Mouse (Mus musculus) ES-E14 (cell line): ENCODE data around the gene Bcar3. TPM values are rescaled to one million over a fixed set of nuclear protein-coding genes. Genes with fewer than 3 reads are reported as not detected.

Experiments
- DNase-seq: peaks from one replicate; pipeline ENCODE4 v3.0.0-alpha.2; 2013; ENCODE audit warnings: low read depth, low spot score
- H3K27ac ChIP-seq: 2 replicates; pipeline ENCODE4 v1.5.1; 2012; ENCODE audit warnings: low read depth, mild to moderate bottlenecking, low read length, moderate library complexity, mixed read lengths; ENCODE audit not compliant: poor library complexity, insufficient read depth, severe bottlenecking
- H3K36me3 ChIP-seq: 2 replicates; pipeline ENCODE4 v1.6.1; 2012; ENCODE audit warnings: mild to moderate bottlenecking, low read length, moderate library complexity, mixed read lengths; ENCODE audit not compliant: control insufficient read depth, poor library complexity, insufficient read depth, severe bottlenecking
- H3K4me1 ChIP-seq, 2 experiments: fragments of 150-350 bp in 1 of 2; sonication (generic) in 1 of 2; 2 replicates each; pipeline ENCODE4 v1.6.1; 2012; ENCODE audit warnings: low read length in 2 of 2, mild to moderate bottlenecking in 1 of 2, mixed read lengths in 1 of 2; ENCODE audit not compliant: control insufficient read depth in 2 of 2, insufficient read depth in 2 of 2, poor library complexity in 1 of 2
- H3K4me3 ChIP-seq, 2 experiments: fragments of 150-350 bp in 1 of 2; sonication (generic) in 1 of 2; 2 replicates each; pipeline ENCODE4 v1.5.1; 2012; ENCODE audit warnings: low read length in 2 of 2, low read depth in 1 of 2, mild to moderate bottlenecking in 1 of 2, mixed read lengths in 1 of 2; ENCODE audit not compliant: insufficient read depth in 1 of 2, poor library complexity in 1 of 2, severe bottlenecking in 1 of 2
- H3K9ac ChIP-seq: 2 replicates; pipeline ENCODE4 v1.6.1; 2012; ENCODE audit warnings: low read depth, mild to moderate bottlenecking, low read length, mixed read lengths; ENCODE audit not compliant: poor library complexity, insufficient read depth, severe bottlenecking
- H3K9me3 ChIP-seq: fragments of 150-350 bp; sonication (generic); 2 replicates; pipeline ENCODE4 v1.6.1; 2012; ENCODE audit warnings: low read depth, mild to moderate bottlenecking, low read length; ENCODE audit not compliant: control insufficient read depth, insufficient read depth
- CHD2 ChIP-seq: IDR thresholded peaks from 2 replicates; pipeline ENCODE4 v1.6.1; 2014; ENCODE audit warnings: mild to moderate bottlenecking, low read depth, low read length, inconsistent platforms
- HCFC1 ChIP-seq: IDR thresholded peaks from 2 replicates; pipeline ENCODE4 v1.6.1; 2012; ENCODE audit warnings: low read length, inconsistent platforms, borderline replicate concordance; ENCODE audit not compliant: insufficient read depth
- MAFK ChIP-seq: IDR thresholded peaks from 2 replicates; pipeline ENCODE4 v1.6.1; 2014; ENCODE audit warnings: mild to moderate bottlenecking, low read depth, low read length, inconsistent platforms; ENCODE audit not compliant: insufficient read depth
- ZC3H11A ChIP-seq: IDR thresholded peaks from 2 replicates; pipeline ENCODE4 v1.6.1; 2012; ENCODE audit warnings: low read depth, mild to moderate bottlenecking, inconsistent platforms, low read length, borderline replicate concordance
- ZNF384 ChIP-seq: IDR thresholded peaks from 2 replicates; pipeline ENCODE4 v1.6.1; 2012; ENCODE audit warnings: low read depth, low read length, inconsistent platforms
- in situ Hi-C, 2 experiments: fragments of 600-800 bp; cut with MboI; formaldehyde crosslinking; loops; one replicate each; pipeline ENCODE4 v1.15.1; 2025; ENCODE audit warnings: low sequenced_read_pairs in 2 of 2, inconsistent platforms in 1 of 2; ENCODE audit not compliant: unreplicated experiment in 2 of 2
- total RNA-seq: library from RNA; depleted of rRNA; stranded (reverse); fragments of 300-350 nt; gene quantifications from 2 replicates; pipeline ENCODE4 v1.2.3, GENCODE M21; 2012

Bcar3 gene
- total RNA-seq, 1 experiment: 24.5 TPM

DNA sequence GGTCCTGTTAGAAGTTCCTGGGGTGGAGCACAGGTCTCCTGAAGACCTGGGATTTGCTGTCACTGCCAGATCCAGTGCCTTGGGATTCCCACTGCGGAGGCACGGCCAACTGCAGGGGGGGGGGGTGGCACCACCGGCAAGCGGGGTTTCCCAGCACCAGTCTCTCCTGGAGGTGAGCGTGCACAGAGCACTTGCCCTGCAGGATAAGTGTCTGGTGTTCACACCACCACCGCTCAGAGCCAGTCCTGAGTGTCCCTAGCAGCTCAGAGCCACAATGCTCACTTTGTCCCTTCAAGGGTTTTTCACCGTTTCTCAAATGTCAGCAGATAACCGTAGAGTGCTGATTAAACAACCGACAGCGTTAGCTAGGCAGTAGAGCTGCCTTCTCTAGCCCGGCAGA, 22.7 kb downstream of the Bcar3 start:
- DNase-seq: no peak
- Histone ChIP-seq H3K9ac (no peak overlapping the region), H3K27ac (no peak overlapping the region), H3K4me3 (no peak overlapping the region), H3K36me3 (no peaks in the 10 kb centered on the region), H3K9me3 (no peaks in the 10 kb centered on the region), H3K4me1 (peaks cover 0 to 3% of the 10 kb centered on the region in 2 experiments; a peak in 1 of 4 replicates)
- in situ Hi-C loops: loop anchor here in 1 of 2 experiments (10.0 to 25.0 kb wide), 2 partner anchors 158 to 321 kb away; no protein-coding TSS in a partner anchor
- TF ChIP-seq ZNF384 (no peak), MAFK (no peak), ZC3H11A (no peak), HCFC1 (no peak), CHD2 (no peak)

- in situ Hi-C loops: loop anchor here in 1 of 2 experiments (10.0 to 25.0 kb wide), 2 partner anchors 157 to 320 kb away; no protein-coding TSS in a partner anchor
- Histone ChIP-seq H3K9me3 (no peaks in the 10 kb centered on the region), H3K4me1 (peaks cover 0 to 2% of the 10 kb centered on the region in 2 experiments; a peak in 1 of 4 replicates), H3K27ac (no peak overlapping the region), H3K36me3 (no peaks in the 10 kb centered on the region), H3K4me3 (no peak overlapping the region), H3K9ac (no peak overlapping the region)
- no peak for DNase-seq
- TF ChIP-seq ZNF384 (no peak), ZC3H11A (no peak), MAFK (no peak), CHD2 (no peak)
Observed at GRCm38 (mm10) chr3:122317339-122317738, 23.4 kb downstream of the Bcar3 start.

- no peaks in the 10 kb centered on the region for H3K36me3 ChIP-seq
- no peaks in the 10 kb centered on the region for H3K4me1 ChIP-seq
- TF ChIP-seq ZC3H11A (no peak), HCFC1 (no peak), ZNF384 (no peak), MAFK (no peak), CHD2 (no peak)
- H3K27ac ChIP-seq: no peak overlapping the region
- no peak overlapping the region for H3K4me3 ChIP-seq
- in situ Hi-C loops: loop anchor here (5.0 to 25.0 kb wide), 2 partner anchors 155 to 315 kb away; no protein-coding TSS in a partner anchor
- H3K9me3 ChIP-seq: no peaks in the 10 kb centered on the region
- no peak overlapping the region for H3K9ac ChIP-seq
- DNase-seq: no peak
Observed at GRCm38 (mm10) chr3:122322226-122322625, 28.3 kb downstream of the Bcar3 start.

GRCm38 (mm10) chr3:122323841-122324240, 29.9 kb downstream of the Bcar3 start:
- no peak for DNase-seq
- Histone ChIP-seq H3K27ac (no peak overlapping the region), H3K9me3 (no peaks in the 10 kb centered on the region), H3K36me3 (no peaks in the 10 kb centered on the region), H3K4me1 (no peaks in the 10 kb centered on the region), H3K4me3 (no peak overlapping the region), H3K9ac (no peak overlapping the region)
- in situ Hi-C loops: loop anchor here (5.0 to 25.0 kb wide), 2 partner anchors 153 to 313 kb away; no protein-coding TSS in a partner anchor
- no peak for TF ChIP-seq CHD2
- TF ChIP-seq ZNF384: no peak
- TF ChIP-seq MAFK: no peak
- no peak for TF ChIP-seq HCFC1

DNA sequence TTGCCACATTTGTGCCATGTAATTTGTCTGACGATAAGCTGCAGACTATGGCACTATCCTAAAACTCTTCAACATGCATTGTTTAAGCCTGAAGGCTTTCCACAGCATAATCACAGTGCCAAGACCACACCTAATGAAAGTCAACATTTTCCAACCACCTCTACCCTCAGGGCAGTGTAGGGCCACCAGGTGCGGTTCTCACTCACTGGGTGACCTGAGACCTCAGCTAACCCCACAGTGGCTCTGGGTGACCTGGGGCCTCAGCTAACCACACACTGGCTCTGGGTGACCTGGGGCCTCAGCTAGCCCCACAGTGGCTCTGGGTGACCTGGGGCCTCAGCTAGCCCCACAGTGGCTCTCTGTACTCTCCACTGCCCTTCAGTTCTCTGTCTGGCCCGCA, 30.6 kb downstream of the Bcar3 start:
- H3K4me1 ChIP-seq: no peaks in the 10 kb centered on the region
- no peak overlapping the region for H3K4me3 ChIP-seq
- TF ChIP-seq CHD2 (no peak), HCFC1 (no peak), MAFK (no peak), ZNF384 (no peak)
- H3K9ac ChIP-seq: no peak overlapping the region
- no peaks in the 10 kb centered on the region for H3K36me3 ChIP-seq
- DNase-seq: no peak
- H3K9me3 ChIP-seq: no peaks in the 10 kb centered on the region
- in situ Hi-C loops: loop anchor here (5.0 to 25.0 kb wide), 2 partner anchors 153 to 313 kb away; no protein-coding TSS in a partner anchor
- H3K27ac ChIP-seq: no peak overlapping the region
